Mouse (Mus musculus) E14TG2a.4 (cell line): ENCODE measurements around the gene Dnajb11.

Source experiments
- CTCF ChIP-seq: conservative IDR thresholded peaks from 2 replicates; pipeline ENCODE4 v1.5.1; 2014; ENCODE audit warnings: low read length
- NANOG ChIP-seq: IDR thresholded peaks from 2 replicates; pipeline ENCODE4 v1.6.1; 2014; ENCODE audit warnings: borderline replicate concordance, low read length, mixed read lengths
- POU5F1 ChIP-seq: IDR thresholded peaks from 2 replicates; pipeline ENCODE4 v1.6.1; 2014; ENCODE audit warnings: low read length, borderline replicate concordance

DNA sequence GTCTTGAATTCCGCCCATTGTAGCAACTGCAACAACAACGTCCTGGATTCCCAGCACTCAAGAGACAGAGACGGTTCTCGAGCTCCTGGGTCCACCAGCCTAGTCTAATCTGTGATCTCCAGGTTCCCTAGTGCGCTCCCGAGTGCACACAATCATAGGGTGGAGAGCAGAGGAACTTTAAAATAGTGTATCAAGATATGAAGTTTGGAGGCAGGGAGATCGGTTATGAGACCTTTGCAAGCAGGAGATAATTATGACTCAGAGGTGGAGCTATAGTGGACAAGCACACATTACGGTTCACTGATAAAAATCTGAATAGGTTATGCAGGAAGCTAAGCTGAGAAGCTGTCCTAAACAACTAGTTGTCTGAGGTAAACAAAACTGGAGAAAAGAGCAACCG is 872 bp upstream of the Dnajb11 start:
- TF ChIP-seq CTCF (no peak), POU5F1 (no peak), NANOG (no peak)
